Mouse (Mus musculus): ENCODE measurements around the gene Islr2. TPM values are rescaled to one million over a fixed set of nuclear protein-coding genes. Genes with fewer than 3 reads are reported as not detected.

Gene Islr2
- 3.9 and 4.0 TPM in 2 replicates for polyA plus RNA-seq (2015; fragmentation: Nextera tagmentation; extraction: Ambion mirVana)

DNA sequence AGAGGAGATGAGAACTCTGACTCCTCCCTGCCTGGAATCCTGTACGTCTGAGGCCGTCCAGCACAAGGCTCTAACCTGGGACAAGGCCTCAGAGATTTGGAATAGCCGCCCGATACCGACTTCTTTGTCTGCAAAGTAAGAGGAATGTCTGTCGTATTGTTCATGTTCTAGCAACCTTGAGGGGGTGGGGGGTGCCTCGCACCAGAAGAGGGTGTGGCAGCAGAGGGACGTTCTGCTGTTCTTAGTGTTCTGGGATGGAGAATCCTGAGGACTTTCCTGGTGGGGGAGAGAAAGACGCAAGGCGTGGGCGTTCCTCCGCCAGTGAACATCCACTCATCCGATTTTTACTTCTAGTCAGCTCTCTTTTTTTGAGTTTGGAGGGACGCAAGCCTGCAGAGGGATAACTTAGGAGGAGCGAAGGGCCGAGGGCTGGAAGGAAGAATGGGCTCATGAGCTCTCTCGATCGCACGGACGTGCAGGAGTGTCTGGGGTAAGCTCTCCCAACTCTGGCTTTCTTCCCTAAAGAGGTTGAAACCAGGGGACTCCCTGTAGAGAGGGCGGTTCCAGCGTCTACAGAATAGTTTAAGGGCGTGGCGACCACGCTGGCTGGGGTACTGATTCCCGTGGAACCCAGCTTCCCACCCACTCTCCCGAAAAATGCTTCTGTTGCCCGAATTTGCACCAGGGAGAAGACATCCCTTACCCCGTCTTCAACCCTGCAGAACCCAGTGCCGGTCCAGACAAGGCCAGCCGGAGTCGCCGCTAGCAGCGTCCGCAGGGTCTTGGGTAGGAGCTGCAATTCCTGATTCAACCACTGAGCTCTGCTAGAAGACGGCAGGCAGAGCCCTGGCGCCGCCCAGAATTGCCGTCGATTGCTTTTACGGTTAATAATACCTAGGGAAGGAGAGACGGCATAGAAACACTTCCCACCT is at the start of gene Islr2, which contains the start of gene Islr:
Islr2 (minus strand) TSS at position 804 of the 932 bp plus-strand sequence.
Islr (minus strand) TSS at position 791 of the 932 bp plus-strand sequence.

DNA sequence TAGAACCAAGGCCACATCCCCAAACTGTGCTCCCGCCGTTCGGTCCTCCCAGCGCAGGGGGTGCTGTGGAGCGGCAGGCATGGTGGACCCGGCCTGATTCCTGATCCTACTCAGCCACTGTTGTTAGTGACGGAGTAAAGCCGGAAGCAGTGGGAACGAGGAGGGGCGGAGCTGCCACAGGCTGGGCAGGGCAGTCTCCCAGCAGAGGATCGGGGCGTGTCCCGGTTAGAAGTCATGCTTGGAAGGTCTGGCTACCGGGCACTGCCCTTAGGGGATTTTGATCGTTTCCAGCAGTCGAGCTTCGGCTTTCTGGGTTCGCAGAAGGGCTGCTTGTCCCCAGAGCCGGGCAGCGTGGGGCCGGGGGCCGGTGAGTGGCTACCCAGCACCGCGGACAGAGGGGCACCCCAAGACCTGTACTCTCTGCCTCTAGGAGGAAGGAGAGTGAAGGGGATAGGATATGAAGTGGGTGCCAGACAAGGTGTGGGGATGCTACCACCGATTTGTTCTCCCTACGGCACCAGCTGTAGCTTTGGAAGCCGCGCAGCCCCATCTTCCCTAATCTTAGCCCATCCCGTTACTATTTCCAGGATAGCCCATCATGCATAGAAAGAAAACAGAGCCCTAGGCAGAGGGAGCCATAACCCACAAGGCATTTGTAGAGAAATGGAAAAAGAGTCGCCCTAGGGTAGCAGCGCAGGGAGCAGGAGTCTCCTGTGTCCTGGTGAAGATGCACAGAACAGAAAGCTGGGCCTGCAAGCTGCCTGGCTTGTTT is 49.1 kb upstream of the Islr2 start, which contains the start of gene Stoml1:
Stoml1 (plus strand) TSS at position 132 of the 772 bp plus-strand sequence.

DNA sequence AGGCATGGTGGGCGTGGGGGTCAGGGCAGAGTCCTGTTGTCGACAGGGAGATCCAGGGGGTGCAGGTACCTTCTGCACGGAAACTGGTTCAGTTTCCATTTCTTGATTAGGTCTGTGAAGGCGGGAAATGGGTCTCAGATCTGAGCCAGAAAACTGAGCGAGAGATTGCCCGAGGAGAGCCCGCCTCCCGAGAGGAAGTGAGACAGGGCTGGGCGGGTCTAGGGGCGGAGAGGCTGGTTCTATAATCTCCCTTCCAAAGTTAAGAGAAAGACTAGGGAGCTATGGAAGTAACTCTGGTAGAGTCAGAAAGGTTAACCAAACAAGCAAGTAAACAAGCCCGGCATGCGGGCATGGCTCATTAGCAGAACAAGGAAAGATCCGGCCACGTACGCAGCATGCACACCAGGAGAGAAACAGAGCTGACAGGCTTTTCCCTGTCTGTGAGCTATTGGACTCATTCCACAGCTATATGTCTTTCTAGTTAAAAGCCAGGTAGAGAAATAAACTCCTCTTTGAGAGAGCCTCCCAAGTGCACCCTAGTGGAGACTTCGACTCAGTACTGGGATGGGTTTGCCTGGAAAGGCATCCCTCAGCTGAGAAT is 45.6 kb upstream of the Islr2 start, which contains the start of gene Pml:
Pml (minus strand) TSS at position 195 of the 601 bp plus-strand sequence.

Small RNA genes within 50 kb of the gene (microRNA-seq; reads per million reads assigned to microRNA genes)
- not detected for gene Mir6385

Other genes with a start within 250 kb of the Islr2 start
- gene Cyp11a1, start 197.9 kb downstream of the Islr2 start, polyA plus RNA-seq (2015; fragmentation: Nextera tagmentation; extraction: Ambion mirVana) = 0.77 and 1.5 TPM in 2 replicates
- 12.9 and 13.6 TPM in 2 replicates for gene Stra6, start 140.5 kb downstream of the Islr2 start, polyA plus RNA-seq (2015; fragmentation: Nextera tagmentation; extraction: Ambion mirVana)
- 0.80 and 1.3 TPM in 2 replicates for gene Ccdc33, start 85.5 kb downstream of the Islr2 start, polyA plus RNA-seq (2015; fragmentation: Nextera tagmentation; extraction: Ambion mirVana)
- 40.3 and 44.0 TPM in 2 replicates for gene Islr, start within 50 bp of the Islr2 start, polyA plus RNA-seq (2015; fragmentation: Nextera tagmentation; extraction: Ambion mirVana)
- gene Pml, start 45.5 kb upstream of the Islr2 start, polyA plus RNA-seq (2015; fragmentation: Nextera tagmentation; extraction: Ambion mirVana) = 3.2 TPM in 2 replicates
- 128 and 132 TPM in 2 replicates for gene Stoml1, start 48.8 kb upstream of the Islr2 start, polyA plus RNA-seq (2015; fragmentation: Nextera tagmentation; extraction: Ambion mirVana)
- 9.5 and 11.1 TPM in 2 replicates for gene Loxl1, start 108.9 kb upstream of the Islr2 start, polyA plus RNA-seq (2015; fragmentation: Nextera tagmentation; extraction: Ambion mirVana)
- not detected in 2 replicates for gene Tbc1d21, start 166.1 kb upstream of the Islr2 start, polyA plus RNA-seq (2015; fragmentation: Nextera tagmentation; extraction: Ambion mirVana)